Mouse (Mus musculus): ENCODE measurements around the gene Prss33. TPM values are rescaled to one million over a fixed set of nuclear protein-coding genes. Genes with fewer than 3 reads are reported as not detected.
"Not testable (repeated sequence)": the region's sequence is repeated elsewhere in the genome, so short reads cannot be mapped to it uniquely, and the experiment has no call there.

Gene Prss33
- total RNA-seq (2021), result not detected
- 0.10 and 0.24 TPM in 2 replicates for polyA plus RNA-seq (2012; rRNA removed)
- long read RNA-seq, result 0 reads

DNA sequence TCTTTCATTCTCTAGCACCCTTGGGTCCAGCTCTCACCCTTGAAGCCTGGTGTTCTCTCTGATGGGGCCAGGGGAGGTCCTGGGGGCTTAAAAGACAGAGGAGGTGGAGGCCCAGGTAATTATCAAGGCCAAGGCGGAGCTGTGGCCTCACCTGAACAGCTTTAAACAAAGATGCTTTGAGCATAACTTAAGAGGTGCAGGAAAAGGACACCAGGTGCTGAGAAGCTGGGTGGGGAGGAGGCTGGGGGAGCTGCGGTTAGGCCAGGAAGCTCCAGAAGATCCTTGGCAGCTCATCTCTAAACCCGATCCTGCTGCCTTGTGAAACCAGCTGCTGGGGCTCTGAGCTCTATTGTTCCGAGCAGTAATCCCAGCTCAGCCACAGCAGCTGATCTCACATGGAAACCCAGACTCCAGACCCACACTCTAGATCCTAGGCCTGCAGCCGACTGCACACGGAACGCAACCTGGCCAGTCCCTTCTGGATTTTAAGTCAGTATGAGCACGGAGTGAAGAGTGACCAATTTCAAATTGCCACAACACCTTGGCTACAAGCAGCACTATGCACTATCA is at the start of gene Prss33:
Gene Prss33, minus strand, starts transcription at position 51 of the 570 bp plus-strand sequence.
- DNase-seq, result no peak

DNA sequence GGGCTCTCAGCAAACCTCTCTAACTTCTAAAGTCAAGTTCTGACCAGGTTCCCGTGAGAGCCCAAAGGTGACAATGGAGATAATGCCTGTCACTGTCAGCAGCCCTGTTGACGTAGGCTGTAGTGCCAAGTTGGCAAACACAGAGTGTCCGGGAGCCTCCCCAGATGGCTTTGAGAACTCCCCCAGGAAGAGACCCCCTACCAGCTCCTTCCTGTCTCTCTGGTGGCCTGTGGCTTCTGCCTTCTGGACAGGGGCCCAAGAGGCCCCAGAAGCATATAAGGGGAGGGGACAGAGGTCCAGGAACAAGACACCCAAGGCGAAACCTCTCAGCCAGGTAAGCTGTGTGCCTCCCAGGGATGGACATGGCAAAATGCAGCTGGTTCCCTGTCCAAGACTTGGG is 44.7 kb upstream of the Prss33 start, which contains the start of the genes Dcpp1 and Dcpp2:
Gene Dcpp1, plus strand, starts transcription at position 301 of the 400 bp plus-strand sequence.
Gene Dcpp2, plus strand, starts transcription at position 305 of the 400 bp plus-strand sequence.
- not testable (repeated sequence) for DNase-seq

DNA sequence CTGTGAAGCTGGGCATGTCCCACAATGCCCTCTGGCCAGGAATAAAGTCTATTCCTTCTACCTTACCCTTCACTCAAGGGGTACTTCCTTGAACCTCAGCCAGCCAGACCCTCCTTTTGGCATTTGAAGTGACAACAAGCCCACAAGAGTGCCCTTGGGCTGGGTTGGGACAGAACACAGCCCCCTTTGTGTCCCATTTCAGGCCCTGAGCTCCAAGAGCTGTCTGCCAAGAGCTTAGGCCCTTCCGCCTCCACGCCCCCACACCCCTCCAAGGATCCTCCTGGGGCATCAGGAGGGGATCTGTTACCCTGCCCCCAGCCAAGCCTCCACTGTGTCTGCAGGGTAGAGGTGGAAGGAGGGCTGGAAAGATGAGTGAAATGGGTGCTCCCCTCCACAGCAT is 41.3 kb upstream of the Prss33 start:
- DNase-seq, result no peak

DNA sequence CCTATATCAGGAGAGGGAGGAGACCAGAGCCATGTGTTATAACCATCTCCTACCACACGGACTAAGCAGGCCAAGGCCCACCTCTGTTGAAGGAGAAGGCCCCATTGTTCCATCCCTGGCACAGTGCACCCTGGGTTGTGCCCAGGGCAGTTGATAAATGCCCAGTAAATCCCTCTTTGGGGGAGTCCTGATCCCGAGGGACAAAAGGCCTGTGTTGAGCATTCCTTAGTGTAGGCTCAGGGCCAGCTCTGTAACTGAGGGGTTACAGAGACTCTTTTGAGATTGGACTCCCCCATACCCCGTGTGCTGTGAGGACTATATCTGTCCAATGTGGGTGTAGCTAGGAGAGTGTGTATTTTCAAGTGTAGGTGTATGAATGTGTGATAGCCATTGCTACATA is 40.9 kb upstream of the Prss33 start:
- no peak for DNase-seq

DNA sequence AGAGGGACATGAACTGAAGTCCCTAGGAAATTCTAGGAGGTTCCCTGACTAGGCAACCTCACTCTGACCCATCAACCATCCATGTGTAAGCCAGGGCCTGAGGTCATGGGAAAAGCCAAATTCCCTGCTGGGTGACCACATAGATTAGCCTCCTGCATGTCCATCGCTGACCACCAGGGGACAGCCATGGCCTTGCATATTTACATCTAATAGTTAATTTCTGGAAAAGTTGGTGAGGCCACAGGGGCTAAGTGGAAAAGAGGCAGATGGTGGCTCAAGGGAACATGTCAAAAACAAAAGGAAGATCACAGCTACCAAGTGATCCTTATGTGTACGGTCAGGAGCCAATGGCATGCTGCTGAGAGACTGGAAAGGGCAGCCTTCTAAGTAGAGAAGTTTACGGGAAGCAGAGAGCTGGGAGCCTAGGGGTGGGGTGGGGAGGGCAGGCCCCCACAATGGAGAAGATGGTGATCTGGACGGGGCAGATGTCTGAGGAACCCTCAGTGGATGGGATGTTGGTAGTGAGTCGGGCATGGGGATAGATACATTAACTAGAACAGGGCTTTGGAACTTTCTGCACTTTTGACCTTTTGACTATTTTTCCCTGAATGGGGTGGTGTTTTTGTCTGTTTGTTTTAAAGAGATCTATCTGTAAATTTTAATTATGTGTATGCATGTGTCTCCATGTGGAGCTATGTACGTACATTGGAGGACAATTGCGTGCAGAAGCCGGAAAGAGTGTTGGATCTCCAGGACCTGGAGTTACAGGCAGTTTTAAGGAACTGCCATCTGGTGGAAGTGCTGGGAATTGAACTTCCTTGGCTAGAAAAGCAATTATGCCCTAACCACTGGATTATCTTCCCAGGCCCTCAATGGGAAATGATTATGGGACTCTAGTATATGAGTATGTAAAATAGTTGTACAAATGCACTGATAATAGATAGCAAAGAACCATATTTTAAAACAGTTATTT is 38.3 kb upstream of the Prss33 start:
- DNase-seq, result peak; percentile 40

DNA sequence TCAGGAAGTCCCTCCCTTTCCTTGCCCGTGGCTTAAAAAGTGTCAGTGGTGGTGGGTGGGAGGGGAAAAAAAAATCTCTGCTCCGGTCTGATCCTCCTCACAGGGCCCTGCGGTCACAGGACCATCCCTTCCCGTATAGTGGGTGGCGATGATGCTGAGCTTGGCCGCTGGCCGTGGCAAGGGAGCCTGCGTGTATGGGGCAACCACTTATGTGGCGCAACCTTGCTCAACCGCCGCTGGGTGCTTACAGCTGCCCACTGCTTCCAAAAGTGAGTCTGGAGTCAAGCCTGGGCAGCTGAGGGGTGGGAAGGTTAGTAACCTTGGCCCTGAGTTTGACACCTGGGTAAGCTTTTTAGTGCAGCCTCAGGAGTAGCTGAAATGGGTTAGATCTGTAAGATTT is 32.7 kb upstream of the Prss33 start:
- peak; percentile 35 for DNase-seq

DNA sequence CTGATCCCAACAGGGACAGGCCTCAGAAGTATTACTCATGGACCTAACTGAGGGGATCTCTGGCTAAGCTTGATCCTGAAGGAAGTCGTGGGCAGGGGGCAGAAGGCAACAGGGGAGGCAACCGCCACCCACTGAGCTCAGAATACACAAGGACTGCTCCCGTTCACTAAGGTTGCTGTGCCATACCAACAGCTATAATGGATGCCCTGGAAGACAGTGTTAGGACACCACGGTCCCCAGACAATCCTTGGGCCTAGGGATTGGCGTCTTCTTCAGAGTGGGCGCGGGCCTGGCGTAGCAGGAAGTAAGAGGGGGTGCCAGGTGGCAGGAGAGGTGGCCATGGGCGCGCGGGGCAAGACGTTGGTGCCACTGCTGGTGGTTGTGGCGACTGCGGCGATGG is 31.9 kb upstream of the Prss33 start, which contains the start of gene Prss21:
Gene Prss21, plus strand, starts transcription at position 301 of the 400 bp plus-strand sequence.
- no peak for DNase-seq

DNA sequence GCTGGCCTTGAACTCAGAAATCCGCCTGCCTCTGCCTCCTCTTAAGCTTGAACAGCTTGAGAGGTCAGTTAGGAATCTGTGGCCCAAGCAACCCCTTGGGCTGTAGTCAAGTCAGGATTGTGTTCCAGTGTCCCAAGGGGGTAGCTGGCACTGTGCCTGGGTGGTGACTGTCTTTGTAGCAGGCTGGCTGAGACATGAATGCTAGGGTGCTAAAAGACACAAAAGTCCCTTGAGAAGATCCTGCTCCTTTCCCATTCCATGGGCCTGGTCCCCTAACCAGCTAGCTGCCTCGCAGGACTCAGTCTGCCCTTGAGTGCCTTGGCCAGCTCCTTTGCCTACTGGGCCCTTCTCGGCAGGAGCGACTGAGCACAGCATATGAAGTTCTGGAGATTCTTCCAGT is 27.1 kb upstream of the Prss33 start:
- no peak for DNase-seq

DNA sequence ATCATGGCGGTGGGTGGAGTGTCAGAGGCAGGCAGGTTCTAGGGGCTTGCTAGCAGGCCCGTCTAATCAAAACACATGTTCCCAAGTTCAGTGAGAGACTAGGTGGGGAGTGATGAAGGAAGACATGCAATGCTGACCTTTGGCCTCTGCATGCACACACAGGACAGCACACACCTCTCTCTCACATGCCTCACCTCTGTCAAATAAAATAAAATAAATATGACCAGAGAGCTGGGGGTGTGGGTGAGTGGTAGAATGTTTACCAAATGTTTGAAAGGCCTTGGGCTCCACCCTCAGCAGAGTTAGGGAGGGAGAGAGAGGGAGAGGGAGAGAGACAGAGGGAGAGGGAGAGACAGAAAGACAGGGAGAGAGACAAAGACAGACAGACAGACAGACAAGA is 22.1 kb upstream of the Prss33 start:
- DNase-seq, result no peak

DNA sequence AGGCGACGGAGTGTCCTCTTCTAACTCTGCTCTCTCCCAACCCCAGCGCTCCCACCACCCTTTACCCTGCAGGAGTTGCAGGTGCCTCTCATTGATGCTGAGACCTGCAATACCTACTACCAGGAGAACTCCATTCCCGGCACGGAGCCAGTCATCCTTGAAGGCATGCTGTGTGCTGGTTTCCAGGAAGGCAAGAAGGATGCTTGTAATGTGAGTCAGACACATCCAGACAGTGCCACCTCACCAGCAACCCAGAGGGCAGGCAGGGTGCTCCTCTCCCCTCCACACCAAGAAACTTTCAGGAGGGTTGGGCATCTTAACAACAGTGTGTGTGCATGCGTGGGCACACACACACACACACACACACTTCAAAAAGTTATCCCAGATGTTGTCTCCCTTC is 21.3 kb upstream of the Prss33 start:
- no peak for DNase-seq

DNA sequence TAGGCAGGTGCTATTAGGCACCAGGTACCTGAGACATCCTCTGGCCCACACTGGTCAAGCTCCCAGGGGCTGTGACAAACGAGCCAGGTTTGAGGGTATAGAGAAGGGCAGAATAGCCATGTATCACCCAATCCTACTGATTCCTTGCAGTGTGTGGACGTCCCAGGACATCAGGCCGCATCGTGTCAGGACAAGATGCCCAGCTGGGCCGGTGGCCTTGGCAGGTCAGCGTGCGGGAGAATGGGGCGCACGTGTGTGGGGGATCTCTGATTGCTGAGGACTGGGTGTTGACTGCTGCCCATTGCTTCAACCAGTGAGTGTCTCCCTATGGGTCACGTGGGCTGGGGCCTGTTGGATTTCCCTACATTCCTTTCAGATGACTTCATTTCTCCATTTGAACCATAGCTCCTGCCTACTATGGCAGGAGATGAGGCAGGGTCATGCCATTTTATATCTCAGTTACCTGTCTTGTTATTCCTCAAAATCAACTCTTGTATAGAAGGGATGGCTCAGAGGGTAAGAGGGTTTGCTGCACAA is 18.4 kb upstream of the Prss33 start:
- DNase-seq, result no peak

DNA sequence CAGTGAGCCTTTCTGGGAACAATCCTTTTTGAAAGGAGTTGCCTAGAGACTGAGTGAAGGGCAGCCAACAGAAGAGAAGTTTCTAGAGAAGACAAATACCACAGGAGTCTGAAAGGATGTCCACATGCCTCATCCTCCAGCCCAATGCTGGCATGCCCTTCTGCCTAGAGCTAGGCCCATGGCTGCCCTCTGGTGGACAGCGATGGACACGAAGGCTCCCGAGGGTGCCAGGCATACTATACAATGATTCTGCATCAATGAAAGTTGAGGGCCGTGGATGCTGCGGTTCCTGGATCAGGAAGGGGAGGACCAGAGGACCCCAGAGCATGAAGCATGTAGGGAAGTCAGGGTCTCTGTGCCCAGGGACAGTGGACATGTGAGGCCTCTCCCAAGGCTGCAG is 17.4 kb upstream of the Prss33 start:
- DNase-seq, result peak; percentile 61

DNA sequence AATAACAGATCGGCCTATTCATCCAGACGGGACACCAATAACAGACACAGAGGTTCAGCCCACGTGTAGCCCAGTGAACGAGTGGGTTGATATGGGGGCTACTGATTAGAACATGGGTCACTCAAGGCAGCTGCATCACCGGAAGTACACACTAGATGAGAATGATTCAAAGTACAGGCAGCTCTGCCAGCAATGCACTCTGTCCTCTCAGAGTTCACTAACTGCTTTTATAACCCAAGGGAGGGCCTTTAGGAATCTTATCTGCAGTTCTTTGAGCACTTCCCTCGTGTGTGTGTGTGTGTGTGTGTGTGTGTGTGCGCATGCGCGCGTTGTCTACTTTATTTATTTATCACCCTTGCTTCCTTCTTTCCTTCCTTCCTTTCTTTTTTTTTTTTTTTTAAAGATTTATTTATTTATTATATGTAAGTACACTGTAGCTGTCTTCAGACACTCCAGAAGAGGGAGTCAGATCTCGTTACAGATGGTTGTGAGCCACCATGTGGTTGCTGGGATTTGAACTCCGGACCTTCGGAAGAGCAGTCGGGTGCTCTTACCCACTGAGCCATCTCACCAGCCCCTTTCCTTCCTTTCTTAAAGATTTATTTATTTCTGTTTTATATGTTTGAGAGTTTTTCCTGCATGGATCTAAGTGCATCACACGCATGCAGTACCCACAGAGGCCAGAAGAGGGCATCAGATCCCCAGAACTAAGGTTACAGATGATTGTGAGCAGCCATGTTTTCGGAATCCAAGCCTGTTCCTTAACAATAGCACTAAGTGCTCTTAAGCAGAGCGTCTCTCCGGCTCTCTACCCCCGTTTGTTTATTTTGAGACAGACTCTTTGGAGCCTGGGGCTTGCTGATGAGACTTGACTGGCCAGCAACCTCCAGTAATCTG is 15.2 kb upstream of the Prss33 start:
- DNase-seq, result peak; percentile 44

DNA sequence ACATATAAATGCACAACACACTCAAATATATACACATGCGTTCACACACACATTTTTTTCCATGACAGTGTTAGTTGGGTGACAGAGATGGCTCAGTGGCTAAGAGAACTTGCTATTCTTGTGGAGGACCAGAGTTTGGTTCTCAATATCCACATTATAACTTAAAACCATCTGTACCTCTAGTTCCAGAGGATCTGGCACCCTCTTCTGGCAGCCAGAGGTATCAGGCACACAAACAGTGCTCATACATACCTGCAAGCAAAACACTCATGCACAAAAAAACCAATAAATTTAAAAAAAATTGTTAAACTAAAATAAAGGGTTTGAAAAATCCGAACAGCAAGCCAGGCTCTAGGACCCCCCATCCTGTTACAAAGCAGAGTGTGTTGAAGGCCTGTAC is 14.2 kb upstream of the Prss33 start:
- DNase-seq, result no peak

DNA sequence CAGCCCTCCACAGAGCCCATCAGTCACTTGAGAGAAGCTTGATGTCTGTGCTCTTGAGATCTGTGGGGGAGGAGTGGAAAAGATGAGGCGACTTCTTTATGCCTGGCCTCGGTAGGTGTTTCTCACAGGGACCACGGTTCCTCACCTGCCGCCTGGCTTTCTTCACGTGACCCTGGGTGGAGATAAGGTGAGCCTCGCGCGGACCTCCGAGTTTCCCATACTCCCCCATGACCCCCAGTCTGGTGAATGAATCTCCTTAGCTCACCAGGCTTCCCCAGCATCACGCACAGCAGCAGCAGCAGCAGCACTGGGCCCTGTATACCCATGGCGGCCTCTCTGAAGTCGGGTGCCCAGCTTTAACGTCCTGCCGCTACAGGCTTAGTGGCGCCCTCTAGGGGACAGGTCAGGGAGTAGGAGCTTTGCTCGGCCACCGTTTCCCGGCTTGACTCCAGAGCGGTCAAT is 8.0 kb upstream of the Prss33 start, which contains the start of the genes Prss32 and Prss41:
Gene Prss32, plus strand, starts transcription at position 44 of the 462 bp plus-strand sequence.
Gene Prss41, minus strand, starts transcription at position 361 of the 462 bp plus-strand sequence.
- DNase-seq, result peak; percentile 65

DNA sequence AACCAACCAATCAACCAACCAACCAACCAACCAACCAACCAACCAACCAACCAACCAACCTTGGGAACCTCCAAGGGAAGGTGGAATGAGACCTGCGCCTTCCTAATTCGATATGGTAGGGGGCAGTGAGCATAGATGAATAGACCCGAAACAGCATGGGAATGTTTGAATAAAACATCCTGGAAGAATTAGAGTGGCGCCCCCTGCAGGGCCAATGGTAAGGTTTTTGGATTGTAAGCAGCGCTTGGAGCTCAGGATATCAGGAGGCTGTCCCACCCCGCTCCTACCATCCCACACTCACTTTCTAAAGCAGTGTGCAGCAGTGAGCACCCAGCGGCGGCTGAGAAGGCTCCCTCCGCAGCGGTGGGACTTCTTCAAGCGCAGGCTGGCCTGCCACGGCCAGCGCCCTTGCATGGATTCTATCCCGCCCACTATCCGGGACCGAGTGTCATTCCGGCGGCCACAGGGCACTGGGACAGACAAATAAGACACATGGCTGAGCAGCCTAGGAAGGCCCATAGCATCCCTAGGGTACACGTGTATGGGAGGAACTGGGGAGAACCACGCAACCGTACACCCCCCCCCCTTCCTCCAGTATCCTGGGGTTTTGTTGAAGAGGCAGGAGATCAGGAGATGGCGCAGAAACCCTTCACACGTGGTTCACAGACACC is 7.4 kb upstream of the Prss33 start:
- DNase-seq, result no peak

DNA sequence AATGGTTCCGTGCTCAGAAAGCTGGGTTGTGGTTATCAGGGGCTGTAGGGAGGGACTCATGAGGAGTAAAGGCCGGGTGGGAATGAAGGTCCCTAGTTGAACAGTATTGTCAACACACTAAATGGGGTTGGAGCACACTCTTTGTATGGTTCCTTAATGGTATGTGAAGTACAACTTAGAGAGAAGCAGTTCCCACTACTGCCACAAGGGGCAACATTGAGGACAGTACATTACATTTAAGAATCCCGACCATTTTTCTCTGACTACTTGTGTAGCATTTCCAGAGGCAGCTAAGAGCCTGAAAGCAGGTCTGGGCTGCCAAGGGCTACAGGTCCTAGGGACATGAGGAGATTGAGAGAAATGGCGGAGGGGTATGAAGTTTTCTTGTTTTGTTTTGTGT is 5.3 kb upstream of the Prss33 start:
- DNase-seq, result no peak

DNA sequence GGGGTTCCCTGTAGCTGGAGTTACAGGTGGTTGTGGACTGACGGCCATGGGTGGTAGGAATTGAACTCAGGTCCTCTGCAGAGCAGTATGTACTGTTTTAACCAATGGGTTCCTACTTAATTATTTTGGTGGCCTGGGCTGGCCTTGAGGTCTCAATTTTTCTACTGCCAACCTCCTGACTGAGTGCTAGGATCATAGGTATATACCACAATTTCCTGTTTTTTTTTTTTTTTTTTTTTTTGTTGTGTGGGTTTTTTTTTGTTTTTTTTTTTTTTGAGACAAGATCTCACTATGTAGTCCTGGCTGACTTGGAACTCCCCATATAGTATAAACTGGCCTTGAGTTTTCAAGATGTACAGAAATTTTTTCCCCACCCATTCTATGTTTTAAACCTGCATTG is 4.7 kb downstream of the Prss33 start:
- no peak for DNase-seq

DNA sequence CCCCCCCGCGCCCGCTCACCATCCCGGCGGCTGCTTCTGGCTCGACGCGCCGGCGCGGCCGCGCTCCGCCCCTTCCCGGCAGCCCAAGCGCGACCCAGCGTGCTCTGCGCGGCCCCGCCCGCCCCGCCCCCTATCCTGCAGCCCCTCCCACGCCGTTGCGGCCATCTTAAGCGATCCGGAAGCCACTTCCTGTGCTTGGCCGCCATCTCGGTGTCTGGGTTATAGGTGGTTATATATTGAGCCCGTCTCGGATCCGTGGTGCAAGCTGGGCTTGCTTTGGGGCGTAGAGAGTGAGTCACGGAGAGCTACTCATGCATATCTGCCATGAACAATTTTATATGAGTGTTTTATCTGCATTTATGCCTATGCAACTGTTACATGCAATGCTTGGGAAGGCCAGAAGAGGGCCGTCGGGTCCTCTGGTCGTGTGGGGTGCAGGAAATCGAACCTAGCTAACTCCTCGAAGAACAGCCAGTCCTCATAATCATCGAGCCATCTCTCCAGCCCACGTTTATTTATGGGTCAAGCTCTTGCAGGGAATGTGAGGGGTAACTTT is 6.7 kb downstream of the Prss33 start, which contains the start of gene Elob:
Gene Elob, minus strand, starts transcription at position 73 of the 556 bp plus-strand sequence.
- peak; percentile 91 for DNase-seq

DNA sequence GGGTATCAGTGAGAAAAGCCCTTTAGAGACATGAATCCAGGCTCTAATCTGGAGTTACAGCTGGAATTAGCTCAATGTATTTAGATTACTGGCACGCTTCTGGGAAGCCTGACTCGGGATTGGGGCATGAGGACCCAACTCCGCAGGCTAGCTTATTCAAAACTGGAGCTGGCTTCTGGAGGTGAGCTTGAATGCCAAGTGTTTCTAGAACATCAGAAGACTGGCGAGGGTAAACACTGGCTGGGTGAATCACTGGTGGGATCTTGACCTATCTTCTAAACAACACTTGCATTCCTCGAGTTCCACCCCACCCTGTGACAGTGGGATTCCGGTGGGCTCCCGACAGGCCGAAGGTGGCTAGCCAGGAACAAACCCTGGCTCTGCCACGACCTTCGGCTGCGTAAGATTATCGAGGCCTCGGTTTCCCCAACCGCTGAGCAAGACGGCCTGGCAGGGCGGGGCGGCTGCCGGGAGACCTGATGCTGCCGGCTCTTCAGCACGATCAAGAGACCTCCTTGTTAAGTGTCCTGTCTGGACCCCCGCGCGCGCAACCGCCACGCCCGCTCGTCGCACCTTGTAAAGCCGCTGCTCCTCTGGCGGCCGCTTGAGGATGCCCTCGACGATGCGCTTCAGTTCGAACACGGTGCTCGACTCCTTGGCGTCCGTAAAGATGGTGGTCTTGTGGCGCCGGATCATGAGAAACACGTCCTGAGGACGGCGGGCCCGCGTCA is 7.4 kb downstream of the Prss33 start:
- DNase-seq, result no peak
